Mouse (Mus musculus) liver, embryonic 12.5 days (tissue): ENCODE results near the gene Cpeb4. TPM values are rescaled to one million over a fixed set of nuclear protein-coding genes. Genes with fewer than 3 reads are reported as not detected.
A peak's percentile ranks its signal among the peaks of the same experiment; 100 is the strongest.

Source experiments
- ATAC-seq: fragments of 200-750 bp; cut with Nextera tagmentation; 2 replicates; pipeline ENCODE4 v1.8.0; 2017; ENCODE audit warnings: moderate number of reproducible peaks, mild to moderate bottlenecking, moderate library complexity
- H3K27ac ChIP-seq: fragments of 300-500 bp; sonication (generic); 2 replicates; pipeline ENCODE4 v1.5.1; 2016; ENCODE audit warnings: mild to moderate bottlenecking
- H3K27me3 ChIP-seq: fragments of 300-500 bp; sonication (generic); replicated peaks from 2 replicates; pipeline ENCODE4 v1.6.1; 2016; ENCODE audit warnings: mild to moderate bottlenecking, moderate library complexity
- H3K36me3 ChIP-seq: fragments of 300-500 bp; sonication (generic); 2 replicates; pipeline ENCODE4 v1.6.1; 2016; ENCODE audit warnings: mild to moderate bottlenecking, moderate library complexity
- H3K4me1 ChIP-seq: fragments of 300-500 bp; sonication (generic); 2 replicates; pipeline ENCODE4 v1.6.1; 2016
- H3K4me2 ChIP-seq: fragments of 300-500 bp; sonication (generic); 2 replicates; pipeline ENCODE4 v1.6.1; 2016; ENCODE audit warnings: mild to moderate bottlenecking, moderate library complexity
- H3K4me3 ChIP-seq: fragments of 300-500 bp; sonication (generic); 2 replicates; pipeline ENCODE4 v1.5.1; 2016; ENCODE audit warnings: mild to moderate bottlenecking, moderate library complexity
- H3K9ac ChIP-seq: fragments of 300-500 bp; sonication (generic); 2 replicates; pipeline ENCODE4 v1.6.1; 2016; ENCODE audit warnings: mild to moderate bottlenecking, moderate library complexity
- H3K9me3 ChIP-seq: fragments of 300-500 bp; sonication (generic); replicated peaks from 2 replicates; pipeline ENCODE4 v1.6.1; 2016; ENCODE audit warnings: mild to moderate bottlenecking, moderate library complexity
- whole genome bisulfite sequencing: fragments of 180-500 bp; shearing (Covaris S2); methylation state at CpG from one replicate; pipeline ENCODE4 v1.1.7; 2016; ENCODE audit not compliant: insufficient replicate concordance; 5-methylcytosine and 5-hydroxymethylcytosine counted together
- polyA plus RNA-seq: library from polyadenylated mRNA; unstranded; fragments of >200 nt; fragmentation: Nextera tagmentation; extraction: Ambion mirVana; gene quantifications from 2 replicates; pipeline ENCODE4 v1.2.1, GENCODE M21; 2016

Cpeb4 gene
- polyA plus RNA-seq, 1 experiment from 2014 or later, result 21.5 TPM

- ATAC-seq, result no peak
- 42% methylated on average over 15 of the region's 15 CpGs for WGBS
These were observed 693 bp downstream of the Cpeb4 start for GRCm38 (mm10) chr11:31872546-31873261.

GRCm38 (mm10) chr11:31874071-31874470, 2.1 kb downstream of the Cpeb4 start:
- Histone ChIP-seq H3K27me3 (no peaks in the 10 kb centered on the region), H3K9ac (peak overlapping the region; percentile 97), H3K9me3 (no peaks in the 10 kb centered on the region), H3K4me1 (peaks cover 38% of the 10 kb centered on the region), H3K27ac (peak overlapping the region; percentile 80), H3K36me3 (peaks cover 50% of the 10 kb centered on the region), H3K4me2 (peak overlapping the region; percentile 66), H3K4me3 (peak overlapping the region; percentile 90)
- no peak for ATAC-seq
- WGBS, result 46% methylated on average over 2 of the region's 2 CpGs

More at GRCm38 (mm10) chr11:31872546-31873261, 693 bp downstream of the Cpeb4 start:
- H3K36me3 ChIP-seq, result peaks cover 42% of the 10 kb centered on the region
- peak overlapping the region; percentile 90 for H3K4me3 ChIP-seq
- H3K9ac ChIP-seq, result peak overlapping the region; percentile 97
- H3K27me3 ChIP-seq, result no peaks in the 10 kb centered on the region
- no peaks in the 10 kb centered on the region for H3K9me3 ChIP-seq
- peaks cover 41% of the 10 kb centered on the region for H3K4me1 ChIP-seq
- peak overlapping the region; percentile 66 for H3K4me2 ChIP-seq
- peak overlapping the region; percentile 88 for H3K27ac ChIP-seq

GRCm38 (mm10) chr11:31883671-31884070, 11.7 kb downstream of the Cpeb4 start:
- no peaks in the 10 kb centered on the region for H3K9me3 ChIP-seq
- 63% methylated on average over 1 of the region's 1 CpGs for WGBS
- no peak overlapping the region for H3K4me3 ChIP-seq
- ATAC-seq, result peak; percentile 84
- H3K4me1 ChIP-seq, result peaks cover 69% of the 10 kb centered on the region
- peak overlapping the region; percentile 26; the same call in 1 of the 2 replicates for H3K4me2 ChIP-seq
- no peak overlapping the region for H3K27ac ChIP-seq
- H3K9ac ChIP-seq, result no peak overlapping the region
- no peaks in the 10 kb centered on the region for H3K27me3 ChIP-seq
- H3K36me3 ChIP-seq, result peaks cover 78% of the 10 kb centered on the region

GRCm38 (mm10) chr11:31885765-31886164, 13.8 kb downstream of the Cpeb4 start:
- ATAC-seq, result no peak
- Histone ChIP-seq H3K9ac (no peak overlapping the region), H3K36me3 (peaks cover 87% of the 10 kb centered on the region), H3K4me3 (no peak overlapping the region), H3K27me3 (no peaks in the 10 kb centered on the region), H3K9me3 (no peaks in the 10 kb centered on the region), H3K4me2 (0 out of 2 replicates have a peak overlapping the region, but pooled peaks have one; percentile 0), H3K4me1 (peaks cover 70% of the 10 kb centered on the region), H3K27ac (no peak overlapping the region)
- 67% methylated on average over 1 of the region's 1 CpGs for WGBS

GRCm38 (mm10) chr11:31888229-31888628, 16.2 kb downstream of the Cpeb4 start:
- Histone ChIP-seq H3K9ac (no peak overlapping the region), H3K4me1 (peaks cover 68% of the 10 kb centered on the region), H3K9me3 (no peaks in the 10 kb centered on the region), H3K36me3 (peaks cover 85% of the 10 kb centered on the region), H3K4me2 (no peak overlapping the region), H3K27me3 (no peaks in the 10 kb centered on the region), H3K4me3 (no peak overlapping the region), H3K27ac (peak overlapping the region; percentile 27)
- 73% methylated on average over 1 of the region's 1 CpGs for WGBS
- no peak for ATAC-seq

GRCm38 (mm10) chr11:31892152-31892551, 20.1 kb downstream of the Cpeb4 start:
- no peaks in the 10 kb centered on the region for H3K27me3 ChIP-seq
- no peaks in the 10 kb centered on the region for H3K9me3 ChIP-seq
- 0 out of 2 replicates have a peak overlapping the region, but pooled peaks have one; percentile 7 for H3K9ac ChIP-seq
- peaks cover 78% of the 10 kb centered on the region for H3K36me3 ChIP-seq
- ATAC-seq, result no peak
- no peak overlapping the region for H3K4me3 ChIP-seq
- whole genome bisulfite sequencing, result 28% methylated on average over 3 of the region's 3 CpGs
- H3K27ac ChIP-seq, result peak overlapping the region; percentile 60
- peak overlapping the region; percentile 35 for H3K4me2 ChIP-seq
- H3K4me1 ChIP-seq, result peaks cover 78% of the 10 kb centered on the region

GRCm38 (mm10) chr11:31893639-31894038, 21.6 kb downstream of the Cpeb4 start:
- H3K4me2 ChIP-seq, result peak overlapping the region; percentile 39
- peak overlapping the region; percentile 32; the same call in 1 of the 2 replicates for H3K27ac ChIP-seq
- H3K27me3 ChIP-seq, result no peaks in the 10 kb centered on the region
- H3K9me3 ChIP-seq, result no peaks in the 10 kb centered on the region
- H3K4me3 ChIP-seq, result peak overlapping the region; percentile 3; the same call in 1 of the 2 replicates
- peaks cover 86% of the 10 kb centered on the region for H3K36me3 ChIP-seq
- peak overlapping the region; percentile 31; the same call in 1 of the 2 replicates for H3K9ac ChIP-seq
- peaks cover 83% of the 10 kb centered on the region for H3K4me1 ChIP-seq
- no peak for ATAC-seq
- WGBS, result 75% methylated on average over 2 of the region's 2 CpGs

- ATAC-seq, result peak; percentile 31; the same call in 1 of the 2 replicates
- Histone ChIP-seq H3K27ac (peak overlapping the region; percentile 88), H3K4me1 (peaks cover 88% of the 10 kb centered on the region)
These were observed 24.2 kb downstream of the Cpeb4 start for GRCm38 (mm10) chr11:31896065-31896792.

GRCm38 (mm10) chr11:31896905-31897304, 24.9 kb downstream of the Cpeb4 start:
- Histone ChIP-seq H3K9me3 (no peaks in the 10 kb centered on the region), H3K36me3 (peaks cover 86% of the 10 kb centered on the region), H3K4me1 (peaks cover 90% of the 10 kb centered on the region), H3K4me2 (peak overlapping the region; percentile 66), H3K4me3 (peak overlapping the region; percentile 32), H3K27ac (peak overlapping the region; percentile 88), H3K27me3 (no peaks in the 10 kb centered on the region), H3K9ac (peak overlapping the region; percentile 58)
- WGBS, result 42% methylated on average over 3 of the region's 3 CpGs
- ATAC-seq, result peak; percentile 89

More at GRCm38 (mm10) chr11:31896065-31896792, 24.2 kb downstream of the Cpeb4 start:
- WGBS, result 63% methylated on average over 4 of the region's 4 CpGs
- Histone ChIP-seq H3K36me3 (peaks cover 85% of the 10 kb centered on the region), H3K27me3 (no peaks in the 10 kb centered on the region), H3K9ac (peak overlapping the region; percentile 58), H3K4me2 (peak overlapping the region; percentile 66), H3K9me3 (no peaks in the 10 kb centered on the region), H3K4me3 (peak overlapping the region; percentile 32)

- Histone ChIP-seq H3K4me1 (peaks cover 83% of the 10 kb centered on the region), H3K36me3 (peaks cover 82% of the 10 kb centered on the region), H3K9me3 (no peaks in the 10 kb centered on the region), H3K27ac (peak overlapping the region; percentile 22; the same call in 1 of the 2 replicates), H3K27me3 (no peaks in the 10 kb centered on the region), H3K4me3 (no peak overlapping the region), H3K4me2 (no peak overlapping the region), H3K9ac (no peak overlapping the region; the same call in 1 of the 2 replicates)
- ATAC-seq, result no peak
These were observed 27.2 kb downstream of the Cpeb4 start for GRCm38 (mm10) chr11:31899166-31899565.

GRCm38 (mm10) chr11:31900736-31901135, 28.7 kb downstream of the Cpeb4 start:
- ATAC-seq, result no peak
- H3K36me3 ChIP-seq, result peaks cover 70% of the 10 kb centered on the region
- WGBS, result 44% methylated on average over 1 of the region's 1 CpGs

More at GRCm38 (mm10) chr11:31900736-31901135, 28.7 kb downstream of the Cpeb4 start:
- no peaks in the 10 kb centered on the region for H3K9me3 ChIP-seq
- H3K4me1 ChIP-seq, result peaks cover 69% of the 10 kb centered on the region
- H3K27ac ChIP-seq, result 0 out of 2 replicates have a peak overlapping the region, but pooled peaks have one; percentile 43
- no peaks in the 10 kb centered on the region for H3K27me3 ChIP-seq
- H3K4me3 ChIP-seq, result no peak overlapping the region
- no peak overlapping the region for H3K9ac ChIP-seq
- H3K4me2 ChIP-seq, result no peak overlapping the region
